8 mouse cellular contexts compared by ENCODE assay signal in the genomic region with DNA sequence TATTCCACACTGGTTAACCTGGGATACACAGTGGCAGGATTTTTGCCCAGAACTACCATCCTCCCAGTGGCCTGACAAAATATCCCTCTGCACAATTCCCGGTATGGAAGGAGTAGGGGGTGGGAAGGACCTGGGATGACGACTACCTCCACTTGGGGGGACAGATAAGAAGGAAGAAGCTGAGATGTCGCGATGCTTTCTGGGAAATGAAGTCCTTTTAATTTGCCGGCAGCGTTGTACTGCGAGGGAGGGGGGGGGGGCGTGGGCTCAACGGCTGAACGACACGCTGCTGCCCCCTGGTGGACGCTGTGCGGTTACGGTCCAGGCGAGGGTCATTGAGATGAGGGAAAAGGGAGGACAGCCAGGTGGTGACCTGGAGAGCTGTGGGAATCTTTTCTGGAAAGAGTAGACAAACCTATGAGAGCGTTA. TPM values are rescaled to one million over a fixed set of nuclear protein-coding genes. Genes with fewer than 3 reads are reported as not detected.
DNase-seq lines count a peak whose midpoint lies in the region; ATAC-seq and TF ChIP-seq lines count a peak whose summit lies in the region.

No protein-coding gene starts in this region.

- peaks cover 3% of the 10 kb centered on the region; the same call in 1 of the 2 replicates for H3K4me1 ChIP-seq in liver, adult 2 months (ENCODE audit: control insufficient read depth, insufficient read depth, low read length)

- TF ChIP-seq CTCF in C2C12 (IDR thresholded peaks at IDR 0.05; ENCODE audit: control insufficient read depth, insufficient read depth, insufficient read length), result peak; percentile 93
- peak; percentile 89 for TF ChIP-seq CTCF in liver, adult 2 months (IDR thresholded peaks at IDR 0.05; ENCODE audit: low read depth, low read length)

- H3K79me2 ChIP-seq in C2C12 (ENCODE audit: control insufficient read depth, insufficient read depth), result no peaks in the 10 kb centered on the region
- no peaks in the 10 kb centered on the region for H3K79me2 ChIP-seq in liver, adult 2 months (ENCODE audit: control insufficient read depth, insufficient read depth, low read length)

- H3ac ChIP-seq in C2C12 (ENCODE audit: control insufficient read depth, insufficient read length, low read depth), result no peak overlapping the region

- no peaks in the 10 kb centered on the region for H3K79me3 ChIP-seq in C2C12 (ENCODE audit: low read depth)

- no peak for TF ChIP-seq POLR2A in liver, adult 2 months (IDR thresholded peaks at IDR 0.05; ENCODE audit: extremely low read depth, insufficient read depth, low read length)

- H3K36me3 ChIP-seq in C2C12 (ENCODE audit: control insufficient read depth, insufficient read depth), result no peaks in the 10 kb centered on the region
- no peaks in the 10 kb centered on the region for H3K36me3 ChIP-seq in liver, adult 2 months (ENCODE audit: control insufficient read depth, insufficient read depth, low read length)
- H3K36me3 ChIP-seq in splenic B cell, adult 2 months (ENCODE audit: control insufficient read depth, insufficient read depth, low read length, poor library complexity, severe bottlenecking), result no peaks in the 10 kb centered on the region

- under 1% methylated on average over 15 of the region's 16 CpGs for WGBS in liver, adult 2 months

- H3K27me3 ChIP-seq in C2C12 (ENCODE audit: control insufficient read depth, insufficient read depth, insufficient read length), result no peaks in the 10 kb centered on the region
- H3K27me3 ChIP-seq in liver, adult 2 months (ENCODE audit: control insufficient read depth, insufficient read depth, low read length), result no peaks in the 10 kb centered on the region
- no peaks in the 10 kb centered on the region for H3K27me3 ChIP-seq in splenic B cell, adult 2 months (ENCODE audit: control insufficient read depth, insufficient read depth, low read length, poor library complexity, severe bottlenecking)

- no peak overlapping the region for H3K9ac ChIP-seq in liver, adult 2 months (ENCODE audit: low read depth, low read length)

- DNase-seq in adrenal gland, adult 18-20 months (ENCODE audit: low spot score in 2 of 2), result peak; percentile 75 to 79
- peak; percentile 97 for DNase-seq in embryo, embryonic 10 days (ENCODE audit: low spot score)
- DNase-seq in heart, adult 18-20 months, result peak; percentile 84 to 88
- peak; percentile 76 for DNase-seq in kidney, adult 18-20 months
- peak; percentile 75 for DNase-seq in liver, adult 2 months (ENCODE audit: extremely low read depth, low read depth, low spot score)
- DNase-seq in splenic B cell, adult 2 months (ENCODE audit: low read depth, low spot score), result peak; percentile 92

- peak; percentile 72 for ATAC-seq in monocyte, adult 5-6 weeks (replicated peaks; ENCODE audit: insufficient number of reproducible peaks, low FRiP score, low TSS enrichment, poor library complexity, severe bottlenecking)

- H3K27ac ChIP-seq in liver, adult 2 months (replicated peaks; ENCODE audit: insufficient read depth, low read depth, low read length), result no peak overlapping the region

- no peak overlapping the region for H3K4me3 ChIP-seq in C2C12 (ENCODE audit: insufficient read depth, poor library complexity, severe bottlenecking)
- no peak overlapping the region for H3K4me3 ChIP-seq in liver, adult 2 months (ENCODE audit: insufficient read depth, low read depth, low read length)

TF ChIP-seq in C2C12, 6 proteins besides CTCF, POLR2A, EP300 and RAD21:
- TF ChIP-seq MYOG (IDR thresholded peaks at IDR 0.05; ENCODE audit: control insufficient read depth, extremely low read depth, insufficient read length), result no peak

RNA-seq across cellular contexts. Expression of gene Polr2i, which starts 15.0 kb away (rescaled TPM):
- polyA plus RNA-seq in C2C12 (2012; fragmentation: generic; extraction: Trizol), result 175 TPM
- total RNA-seq in adrenal gland, adult 18-20 months (2021), result 10 to 100 TPM; 51.1 to 64.1 TPM
- total RNA-seq in heart, adult 18-20 months (2021), result 10 to 100 TPM; 51.1 to 53.7 TPM
- 57.1 and 68.6 TPM in 2 replicates for total RNA-seq in liver, adult 2 months (2014; rRNA removed)
- 99.9 and 109 TPM in 2 replicates for polyA plus RNA-seq in liver, adult 2 months (2012; rRNA removed)
- total RNA-seq in monocyte, adult 5-6 weeks (2017), result 29.5 to 52.1 TPM (median 49.3 TPM) in 3 replicates

RNA-seq across cellular contexts. Expression of gene Tbcb, which starts 15.3 kb away (rescaled TPM):
- 180 TPM for polyA plus RNA-seq in C2C12 (2012; fragmentation: generic; extraction: Trizol)
- 10 to 100 TPM; 86.2 to 93.6 TPM for total RNA-seq in adrenal gland, adult 18-20 months (2021)
- total RNA-seq in heart, adult 18-20 months (2021), result 10 to 100 TPM; 57.8 to 68.2 TPM
- 32.3 and 32.5 TPM in 2 replicates for total RNA-seq in liver, adult 2 months (2014; rRNA removed)
- 21.5 and 22.1 TPM in 2 replicates for polyA plus RNA-seq in liver, adult 2 months (2012; rRNA removed)
- total RNA-seq in monocyte, adult 5-6 weeks (2017), result 32.7 to 60.7 TPM (median 37.0 TPM) in 3 replicates

RNA-seq across cellular contexts. Expression of gene Capns1, which starts 18.1 kb away (rescaled TPM):
- polyA plus RNA-seq in C2C12 (2012; fragmentation: generic; extraction: Trizol), result 588 TPM
- 100 to 1,000 TPM; 575 to 621 TPM for total RNA-seq in adrenal gland, adult 18-20 months (2021)
- 100 to 1,000 TPM; 277 to 293 TPM for total RNA-seq in heart, adult 18-20 months (2021)
- total RNA-seq in liver, adult 2 months (2014; rRNA removed), result 65.5 and 73.6 TPM in 2 replicates
- polyA plus RNA-seq in liver, adult 2 months (2012; rRNA removed), result 235 and 253 TPM in 2 replicates
- 217 to 229 TPM (median 219 TPM) in 3 replicates for total RNA-seq in monocyte, adult 5-6 weeks (2017)

RNA-seq across cellular contexts. Expression of gene Ovol3, which starts 18.8 kb away (rescaled TPM):
- not detected for polyA plus RNA-seq in C2C12 (2012; fragmentation: generic; extraction: Trizol)
- total RNA-seq in adrenal gland, adult 18-20 months (2021), result not detected
- not detected for total RNA-seq in heart, adult 18-20 months (2021)
- not detected in 2 replicates for total RNA-seq in liver, adult 2 months (2014; rRNA removed)
- polyA plus RNA-seq in liver, adult 2 months (2012; rRNA removed), result 0.94 and 1.0 TPM in 2 replicates
- total RNA-seq in monocyte, adult 5-6 weeks (2017), result not detected in 3 replicates

RNA-seq across cellular contexts. Expression of gene Cox7a1, which starts 32.8 kb away (rescaled TPM):
- polyA plus RNA-seq in C2C12 (2012; fragmentation: generic; extraction: Trizol), result 7.9 TPM
- total RNA-seq in adrenal gland, adult 18-20 months (2021), result 100 to 1,000 TPM; 349 to 810 TPM
- 1,000 to 10,000 TPM; 2,821 to 3,018 TPM for total RNA-seq in heart, adult 18-20 months (2021)
- 6.1 and 9.7 TPM in 2 replicates for total RNA-seq in liver, adult 2 months (2014; rRNA removed)
- 2.0 and 2.8 TPM in 2 replicates for polyA plus RNA-seq in liver, adult 2 months (2012; rRNA removed)
- not detected in 3 replicates for total RNA-seq in monocyte, adult 5-6 weeks (2017)
